In genomic region chr1:151004007-151004406, GRCm38 (mm10) we compare ENCODE assay signal across 17 mouse cellular contexts.
"Had no signal": no experiment of that assay in that cellular context is flagged by ENCODE, and none has a peak within 500 bp of the region (broad histone marks: within the 10 kb centered on the region; RNA-seq: fewer than 3 reads in every experiment).

No protein-coding gene starts in this region.

- DNase-seq: layer of hippocampus, adult 9-11 months; liver; liver, embryonic 13.5 days; lung, adult 2 months; lung, postnatal 10 days; lung, postnatal 36 days; thymus, adult 18-20 months; thymus, postnatal 36 days had no signal

- H3K9me3 ChIP-seq: limb, embryonic 10.5 days; limb, embryonic 13.5 days; liver, embryonic 13.5 days; megakaryocyte, embryonic 14.5 days; midbrain, embryonic 10.5 days; midbrain, embryonic 13.5 days had no signal

- ATAC-seq: intestine, postnatal 0 days; midbrain, embryonic 13.5 days; midbrain, embryonic 16.5 days had no signal

- H3K36me3 ChIP-seq: limb, embryonic 10.5 days; limb, embryonic 13.5 days; liver, embryonic 13.5 days; midbrain, embryonic 10.5 days; midbrain, embryonic 13.5 days had no signal

- H3K4me2 ChIP-seq: limb, embryonic 13.5 days; liver, embryonic 13.5 days; midbrain, embryonic 13.5 days had no signal

- H3K4me3 ChIP-seq: layer of hippocampus, adult 2 months; limb, embryonic 10.5 days; limb, embryonic 13.5 days; liver, embryonic 13.5 days; megakaryocyte, embryonic 14.5 days; midbrain, embryonic 10.5 days; midbrain, embryonic 13.5 days; myocyte had no signal

- H3K27ac ChIP-seq: layer of hippocampus, adult 2 months; limb, embryonic 10.5 days; limb, embryonic 13.5 days; liver, embryonic 13.5 days; midbrain, embryonic 10.5 days; midbrain, embryonic 13.5 days had no signal

- H3K9ac ChIP-seq: limb, embryonic 13.5 days; liver, embryonic 13.5 days; midbrain, embryonic 13.5 days had no signal

- H3K4me1 ChIP-seq: liver, embryonic 13.5 days; megakaryocyte, embryonic 14.5 days; midbrain, embryonic 10.5 days; midbrain, embryonic 13.5 days had no signal

- H3K27me3 ChIP-seq: limb, embryonic 13.5 days; liver, embryonic 13.5 days; megakaryocyte, embryonic 14.5 days; midbrain, embryonic 13.5 days had no signal
